Mouse (Mus musculus) ES-E14 (cell line): Measurements from ENCODE around the gene Peli3. TPM values are rescaled to one million over a fixed set of nuclear protein-coding genes. Genes with fewer than 3 reads are reported as not detected.

Experiments used
- DNase-seq: peaks from one replicate; pipeline ENCODE4 v3.0.0-alpha.2; 2013; ENCODE audit warnings: low read depth, low spot score
- H3K27ac ChIP-seq: 2 replicates; pipeline ENCODE4 v1.5.1; 2012; ENCODE audit warnings: low read depth, mild to moderate bottlenecking, low read length, moderate library complexity, mixed read lengths; ENCODE audit not compliant: poor library complexity, insufficient read depth, severe bottlenecking
- H3K36me3 ChIP-seq: 2 replicates; pipeline ENCODE4 v1.6.1; 2012; ENCODE audit warnings: mild to moderate bottlenecking, low read length, moderate library complexity, mixed read lengths; ENCODE audit not compliant: control insufficient read depth, poor library complexity, insufficient read depth, severe bottlenecking
- H3K4me1 ChIP-seq, 2 experiments: fragments of 150-350 bp in 1 of 2; sonication (generic) in 1 of 2; 2 replicates each; pipeline ENCODE4 v1.6.1; 2012; ENCODE audit warnings: low read length in 2 of 2, mild to moderate bottlenecking in 1 of 2, mixed read lengths in 1 of 2; ENCODE audit not compliant: control insufficient read depth in 2 of 2, insufficient read depth in 2 of 2, poor library complexity in 1 of 2
- H3K4me3 ChIP-seq, 2 experiments: fragments of 150-350 bp in 1 of 2; sonication (generic) in 1 of 2; 2 replicates each; pipeline ENCODE4 v1.5.1; 2012; ENCODE audit warnings: low read length in 2 of 2, low read depth in 1 of 2, mild to moderate bottlenecking in 1 of 2, mixed read lengths in 1 of 2; ENCODE audit not compliant: insufficient read depth in 1 of 2, poor library complexity in 1 of 2, severe bottlenecking in 1 of 2
- H3K9ac ChIP-seq: 2 replicates; pipeline ENCODE4 v1.6.1; 2012; ENCODE audit warnings: low read depth, mild to moderate bottlenecking, low read length, mixed read lengths; ENCODE audit not compliant: poor library complexity, insufficient read depth, severe bottlenecking
- H3K9me3 ChIP-seq: fragments of 150-350 bp; sonication (generic); 2 replicates; pipeline ENCODE4 v1.6.1; 2012; ENCODE audit warnings: low read depth, mild to moderate bottlenecking, low read length; ENCODE audit not compliant: control insufficient read depth, insufficient read depth
- CHD2 ChIP-seq: IDR thresholded peaks from 2 replicates; pipeline ENCODE4 v1.6.1; 2014; ENCODE audit warnings: mild to moderate bottlenecking, low read depth, low read length, inconsistent platforms
- HCFC1 ChIP-seq: IDR thresholded peaks from 2 replicates; pipeline ENCODE4 v1.6.1; 2012; ENCODE audit warnings: low read length, inconsistent platforms, borderline replicate concordance; ENCODE audit not compliant: insufficient read depth
- MAFK ChIP-seq: IDR thresholded peaks from 2 replicates; pipeline ENCODE4 v1.6.1; 2014; ENCODE audit warnings: mild to moderate bottlenecking, low read depth, low read length, inconsistent platforms; ENCODE audit not compliant: insufficient read depth
- ZC3H11A ChIP-seq: IDR thresholded peaks from 2 replicates; pipeline ENCODE4 v1.6.1; 2012; ENCODE audit warnings: low read depth, mild to moderate bottlenecking, inconsistent platforms, low read length, borderline replicate concordance
- ZNF384 ChIP-seq: IDR thresholded peaks from 2 replicates; pipeline ENCODE4 v1.6.1; 2012; ENCODE audit warnings: low read depth, low read length, inconsistent platforms
- in situ Hi-C, 2 experiments: fragments of 600-800 bp; cut with MboI; formaldehyde crosslinking; loops; one replicate each; pipeline ENCODE4 v1.15.1; 2025; ENCODE audit warnings: low sequenced_read_pairs in 2 of 2, inconsistent platforms in 1 of 2; ENCODE audit not compliant: unreplicated experiment in 2 of 2
- total RNA-seq: library from RNA; depleted of rRNA; stranded (reverse); fragments of 300-350 nt; gene quantifications from 2 replicates; pipeline ENCODE4 v1.2.3, GENCODE M21; 2012

Peli3 gene
- total RNA-seq, 1 experiment = 0.76 TPM

GRCm38 (mm10) chr19:4898972-4899371 lies 44.0 kb downstream of the Peli3 start:
- H3K27ac ChIP-seq = no peak overlapping the region
- H3K4me1 ChIP-seq = peaks cover 10 to 18% of the 10 kb centered on the region in 2 experiments; a peak in 3 of 4 replicates
- no peak overlapping the region for H3K9ac ChIP-seq
- no peaks in the 10 kb centered on the region for H3K36me3 ChIP-seq
- no peak for DNase-seq
- H3K9me3 ChIP-seq = no peaks in the 10 kb centered on the region
- in situ Hi-C loops = no loop called here
- TF ChIP-seq ZNF384 (no peak), ZC3H11A (no peak), MAFK (no peak), HCFC1 (no peak)
- H3K4me3 ChIP-seq = no peak overlapping the region

DNA sequence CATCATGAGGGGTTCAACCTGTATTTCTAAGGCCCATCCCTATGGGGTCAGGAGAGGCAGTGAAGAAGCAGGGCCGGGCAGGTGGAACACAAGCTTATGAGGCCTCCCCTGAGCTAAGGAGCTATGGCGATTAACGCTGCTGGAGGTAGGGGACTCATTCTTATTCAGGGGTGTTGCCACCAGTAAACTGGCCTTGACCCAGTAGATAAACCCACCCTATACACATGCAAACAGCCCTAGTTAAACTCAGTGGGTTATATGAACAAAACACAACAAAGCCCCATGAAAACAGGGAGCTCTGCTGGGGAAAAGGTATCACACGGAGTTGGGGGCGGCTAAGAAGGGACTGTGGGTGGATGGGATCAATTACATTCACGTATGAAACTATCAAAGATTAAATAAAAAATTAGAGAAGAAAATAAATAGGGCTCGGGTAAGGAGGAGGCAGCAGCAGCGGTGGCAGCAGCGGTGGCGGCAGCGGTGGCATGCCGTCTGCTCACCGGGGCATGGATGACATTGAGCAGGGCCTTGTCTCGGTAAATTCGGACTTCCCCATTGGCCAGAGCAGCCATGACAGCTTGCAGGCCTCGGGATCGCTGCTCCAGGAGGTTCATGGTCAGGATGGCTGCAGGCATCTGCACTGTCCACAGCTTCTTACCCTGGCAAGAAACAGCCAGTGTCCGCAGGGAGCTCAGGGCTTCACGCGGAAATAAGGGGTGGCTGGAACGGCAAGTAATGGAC lies 46.0 kb downstream of the Peli3 start:
- Histone ChIP-seq H3K9me3 (no peaks in the 10 kb centered on the region), H3K4me3 (peak overlapping the region; percentile 35 to 43; a peak in 3 of 4 replicates), H3K4me1 (peaks cover 10 to 18% of the 10 kb centered on the region in 2 experiments; a peak in 3 of 4 replicates), H3K27ac (peak overlapping the region; percentile 51; the same call in 1 of the 2 replicates), H3K9ac (peak overlapping the region; percentile 42), H3K36me3 (no peaks in the 10 kb centered on the region)
- TF ChIP-seq ZC3H11A (no peak), MAFK (no peak), CHD2 (no peak), HCFC1 (no peak), ZNF384 (no peak)
- DNase-seq = peak; percentile 69
- in situ Hi-C loops = no loop called here

- peaks cover 3% of the 10 kb centered on the region; the same call in 1 of the 2 replicates for H3K36me3 ChIP-seq
- in situ Hi-C loops = no loop called here
- H3K27ac ChIP-seq = no peak overlapping the region
- no peaks in the 10 kb centered on the region for H3K9me3 ChIP-seq
- no peak for DNase-seq
- H3K9ac ChIP-seq = no peak overlapping the region
- no peak overlapping the region for H3K4me3 ChIP-seq
- TF ChIP-seq ZNF384 (no peak), MAFK (no peak), ZC3H11A (no peak), CHD2 (no peak), HCFC1 (no peak)
- peaks cover 3 to 10% of the 10 kb centered on the region in 2 experiments; a peak in 2 of 4 replicates for H3K4me1 ChIP-seq
These were observed 51.1 kb downstream of the Peli3 start for GRCm38 (mm10) chr19:4891798-4892197.

- TF ChIP-seq HCFC1 (no peak), ZNF384 (no peak), MAFK (no peak), ZC3H11A (no peak), CHD2 (no peak)
- no peak for DNase-seq
- in situ Hi-C loops = no loop called here
- Histone ChIP-seq H3K36me3 (peaks cover 3% of the 10 kb centered on the region; the same call in 1 of the 2 replicates), H3K4me3 (no peak overlapping the region), H3K9me3 (no peaks in the 10 kb centered on the region), H3K9ac (no peak overlapping the region), H3K4me1 (0 out of 4 replicates have a peak, but pooled peaks cover 0 to under 1% of the 10 kb centered on the region in 2 experiments), H3K27ac (no peak overlapping the region)
These were observed 53.1 kb downstream of the Peli3 start for GRCm38 (mm10) chr19:4889791-4890190.
